ENCODE assay signal across 8 mouse cellular contexts in the genomic region with DNA sequence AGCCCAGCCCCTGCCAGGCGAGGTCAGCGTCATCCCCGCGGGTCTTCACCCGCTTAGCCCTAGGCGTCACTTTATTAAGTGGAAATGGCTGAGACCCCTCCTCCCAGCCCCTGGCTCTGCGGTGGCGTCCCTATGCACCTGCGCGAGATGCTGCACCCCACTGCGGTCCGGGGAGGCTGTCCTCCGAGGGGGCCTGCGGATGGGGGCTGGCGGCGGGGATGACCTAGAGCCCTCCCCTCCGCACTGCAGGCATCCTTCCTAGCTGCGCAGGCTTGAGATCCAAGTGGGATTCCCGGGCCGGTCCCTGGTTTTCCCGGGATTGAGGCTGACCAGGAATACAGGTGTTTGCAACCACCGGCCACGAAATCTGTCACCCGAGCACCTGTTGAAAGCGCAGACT. TPM values are rescaled to one million over a fixed set of nuclear protein-coding genes. Genes with fewer than 3 reads are reported as not detected.
DNase-seq lines count a peak whose midpoint lies in the region; ATAC-seq and TF ChIP-seq lines count a peak whose summit lies in the region.

No protein-coding gene starts in this region.

- H3K36me3 ChIP-seq in forebrain, embryonic 11.5 days (ENCODE audit: control insufficient read depth, insufficient read depth, low read length), result no peaks in the 10 kb centered on the region; the same call in 1 of the 2 replicates
- H3K36me3 ChIP-seq in limb, embryonic 14.5 days (ENCODE audit: control insufficient read depth, insufficient read depth, low read length), result peaks cover 17% of the 10 kb centered on the region
- H3K36me3 ChIP-seq in neural tube, embryonic 13.5 days, result peaks cover 22% of the 10 kb centered on the region

- H3K4me2 ChIP-seq in forebrain, embryonic 11.5 days (ENCODE audit: low read depth, low read length, severe bottlenecking), result peak overlapping the region; percentile 95
- peak overlapping the region; percentile 97 for H3K4me2 ChIP-seq in limb, embryonic 14.5 days (replicated peaks; ENCODE audit: low read depth, low read length, severe bottlenecking)
- H3K4me2 ChIP-seq in neural tube, embryonic 13.5 days, result peak overlapping the region; percentile 98

- no peak for TF ChIP-seq POLR2A in limb, embryonic 14.5 days (IDR thresholded peaks at IDR 0.05; ENCODE audit: borderline replicate concordance, extremely low read depth, insufficient read depth, insufficient read length)

- no peaks in the 10 kb centered on the region for H3K27me3 ChIP-seq in forebrain, embryonic 11.5 days (ENCODE audit: control insufficient read depth, insufficient read depth, low read length)
- H3K27me3 ChIP-seq in limb, embryonic 14.5 days (ENCODE audit: control insufficient read depth, insufficient read depth, low read length), result no peaks in the 10 kb centered on the region
- H3K27me3 ChIP-seq in neural tube, embryonic 13.5 days, result no peaks in the 10 kb centered on the region

- H3K27ac ChIP-seq in forebrain, embryonic 11.5 days (ENCODE audit: low read depth, low read length), result no peak overlapping the region
- H3K27ac ChIP-seq in limb, embryonic 14.5 days (replicated peaks; ENCODE audit: low read depth, low read length), result no peak overlapping the region
- H3K27ac ChIP-seq in neural tube, embryonic 13.5 days (replicated peaks), result 0 out of 2 replicates have a peak overlapping the region, but pooled peaks have one; percentile 33

- peak overlapping the region; percentile 65 for H3K4me3 ChIP-seq in forebrain, embryonic 11.5 days (ENCODE audit: low read depth, low read length)
- H3K4me3 ChIP-seq in limb, embryonic 14.5 days (replicated peaks; ENCODE audit: low read length), result peak overlapping the region; percentile 71
- H3K4me3 ChIP-seq in neural tube, embryonic 13.5 days, result peak overlapping the region; percentile 68

- DNase-seq in gastrocnemius, postnatal 14 days, result peak; percentile 24
- DNase-seq in gastrocnemius, postnatal 4 days (ENCODE audit: low spot score in 2 of 2), result no peak
- DNase-seq in ovary, postnatal 14 days (ENCODE audit: low spot score), result peak; percentile 15
- DNase-seq in ovary, postnatal 36 days (ENCODE audit: low spot score), result no peak
- peak; percentile 67 for DNase-seq in forebrain, embryonic 11.5 days (ENCODE audit: low spot score)
- no peak for DNase-seq in limb, embryonic 14.5 days (ENCODE audit: low spot score)
- no peak for DNase-seq in layer of hippocampus, postnatal 25 days (ENCODE audit: extremely low spot score in 1 of 2, low spot score in 1 of 2)

- H3K9me3 ChIP-seq in forebrain, embryonic 11.5 days (ENCODE audit: control insufficient read depth, low read length), result no peaks in the 10 kb centered on the region
- no peaks in the 10 kb centered on the region for H3K9me3 ChIP-seq in limb, embryonic 14.5 days (ENCODE audit: control insufficient read depth, low read length)
- H3K9me3 ChIP-seq in neural tube, embryonic 13.5 days, result no peaks in the 10 kb centered on the region

- intact Hi-C loops in gastrocnemius, postnatal 14 days (cut with DNase I; ENCODE audit: low total_unique reads), result no loop called here

- peak overlapping the region; percentile 52 for H3K9ac ChIP-seq in forebrain, embryonic 11.5 days (ENCODE audit: low read length)
- peak overlapping the region; percentile 52 for H3K9ac ChIP-seq in limb, embryonic 14.5 days (ENCODE audit: low read depth, low read length, severe bottlenecking)
- H3K9ac ChIP-seq in neural tube, embryonic 13.5 days, result peak overlapping the region; percentile 79

- no peak for ATAC-seq in forebrain, embryonic 11.5 days (replicated peaks; ENCODE audit: low FRiP score)
- no peak; the same call in 1 of the 2 replicates for ATAC-seq in limb, embryonic 14.5 days (ENCODE audit: low FRiP score, low read depth)
- ATAC-seq in neural tube, embryonic 13.5 days (ENCODE audit: low read depth), result peak; percentile 67

- H3K4me1 ChIP-seq in forebrain, embryonic 11.5 days (replicated peaks; ENCODE audit: control insufficient read depth, insufficient read depth, low read length), result peaks cover 5% of the 10 kb centered on the region; the same call in 1 of the 2 replicates
- peaks cover 8% of the 10 kb centered on the region for H3K4me1 ChIP-seq in limb, embryonic 14.5 days (ENCODE audit: control insufficient read depth, insufficient read depth, low read length)
- H3K4me1 ChIP-seq in neural tube, embryonic 13.5 days (replicated peaks), result peaks cover 21% of the 10 kb centered on the region

- under 1% methylated on average over 25 of the region's 25 CpGs for WGBS in forebrain, embryonic 11.5 days
- 0% methylated on average over 20 of the region's 25 CpGs for WGBS in limb, embryonic 14.5 days
- WGBS in neural tube, embryonic 13.5 days, result under 1% methylated on average over 25 of the region's 25 CpGs

RNA-seq across cellular contexts. Expression of gene Rwdd2a, which starts 0.4 kb away (rescaled TPM):
- under 1 TPM; 0.55 to 0.59 TPM for total RNA-seq in gastrocnemius, postnatal 14 days (2021)
- total RNA-seq in gastrocnemius, postnatal 4 days (2021), result under 1 TPM; 0.47 to 0.52 TPM
- polyA plus RNA-seq in forebrain, embryonic 11.5 days (2014; fragmentation: Nextera tagmentation; extraction: Ambion mirVana), result 3.3 and 3.8 TPM in 2 replicates
- polyA plus RNA-seq in limb, embryonic 14.5 days (2012; rRNA removed), result 1.7 and 2.2 TPM in 2 replicates
- polyA plus RNA-seq in limb, embryonic 14.5 days (2014; fragmentation: Nextera tagmentation; extraction: Ambion mirVana), result 3.5 and 4.5 TPM in 2 replicates
- 13.5 and 13.8 TPM in 2 replicates for polyA plus RNA-seq in neural tube, embryonic 13.5 days (2015; fragmentation: Nextera tagmentation; extraction: Ambion mirVana)
- 10 to 100 TPM; 26.0 to 30.7 TPM for total RNA-seq in layer of hippocampus, postnatal 25 days (2021)

RNA-seq across cellular contexts. Expression of gene Pgm3, which starts 0.6 kb away (rescaled TPM):
- total RNA-seq in gastrocnemius, postnatal 14 days (2021), result 1 to 10 TPM; 5.7 to 6.4 TPM
- total RNA-seq in gastrocnemius, postnatal 4 days (2021), result 10 to 100 TPM; 14.3 to 17.3 TPM
- polyA plus RNA-seq in forebrain, embryonic 11.5 days (2014; fragmentation: Nextera tagmentation; extraction: Ambion mirVana), result 35.6 and 36.0 TPM in 2 replicates
- polyA plus RNA-seq in limb, embryonic 14.5 days (2012; rRNA removed), result 19.6 and 23.1 TPM in 2 replicates
- 33.6 and 37.9 TPM in 2 replicates for polyA plus RNA-seq in limb, embryonic 14.5 days (2014; fragmentation: Nextera tagmentation; extraction: Ambion mirVana)
- 37.4 and 41.0 TPM in 2 replicates for polyA plus RNA-seq in neural tube, embryonic 13.5 days (2015; fragmentation: Nextera tagmentation; extraction: Ambion mirVana)
- 10 to 100 TPM; 17.5 to 17.6 TPM for total RNA-seq in layer of hippocampus, postnatal 25 days (2021)

Comparison
In these comparisons a context has a peak if more than half of its experiments do, and no peak if none do; other contexts are left out.
1. DNase-seq: peak in gastrocnemius, postnatal 14 days (single experiment), ovary, postnatal 14 days (single experiment) and forebrain, embryonic 11.5 days (single experiment); none in gastrocnemius, postnatal 4 days (0 of 2), ovary, postnatal 36 days (single experiment), limb, embryonic 14.5 days (single experiment) and layer of hippocampus, postnatal 25 days (0 of 2).
2. RNA of gene Rwdd2a, which starts 0.4 kb away (total RNA-seq): 26.0 to 30.7 TPM in layer of hippocampus, postnatal 25 days; 0.55 to 0.59 TPM in gastrocnemius, postnatal 14 days and 0.47 to 0.52 TPM in gastrocnemius, postnatal 4 days; every median in the first group is over 10 times any median in the second.
3. Peak in every context shown above with its lines, with median percentiles within 50 percentile points of each other: H3K4me2 ChIP-seq, H3K4me3 ChIP-seq and H3K9ac ChIP-seq.